Mouse (Mus musculus) bone marrow, adult 2 months (tissue): ENCODE results near the gene Eps15l1. TPM values are rescaled to one million over a fixed set of nuclear protein-coding genes. Genes with fewer than 3 reads are reported as not detected.

Source experiments
- H3K27ac ChIP-seq: fragments of 200-500 bp; 2 replicates; pipeline ENCODE4 v1.5.1; 2012; ENCODE audit warnings: low read depth, mild to moderate bottlenecking, control low read depth, inconsistent platforms, low read length; ENCODE audit not compliant: control insufficient read depth, poor library complexity, insufficient read depth
- H3K4me1 ChIP-seq: fragments of 200-500 bp; 2 replicates; pipeline ENCODE4 v1.6.1; 2011; ENCODE audit warnings: low read length; ENCODE audit not compliant: control insufficient read depth, insufficient read depth
- H3K4me3 ChIP-seq: fragments of 200-500 bp; replicated peaks from 2 replicates; pipeline ENCODE3; 2011; ENCODE audit warnings: mild to moderate bottlenecking, low read depth, low read length, control low read depth; ENCODE audit not compliant: control insufficient read depth
- CTCF ChIP-seq: fragments of 200-500 bp; IDR thresholded peaks from 2 replicates; pipeline ENCODE4 v1.5.1; 2011; ENCODE audit warnings: low read length, control low read depth; ENCODE audit not compliant: control insufficient read depth, insufficient read depth
- POLR2A ChIP-seq: fragments of 200-500 bp; IDR thresholded peaks from 2 replicates; pipeline ENCODE4 v1.6.1; 2011; ENCODE audit warnings: low read depth, mild to moderate bottlenecking, control low read depth, low read length, borderline replicate concordance; ENCODE audit not compliant: control insufficient read depth
- WGBS: fragments of 180-500 bp; shearing (Covaris S2); methylation state at CpG from one replicate; pipeline ENCODE4 v1.1.7; 2018; 5-methylcytosine and 5-hydroxymethylcytosine counted together
- polyA plus RNA-seq: library from polyadenylated mRNA; stranded (reverse); fragments of >200 nt; gene quantifications from 2 replicates; pipeline ENCODE4 v1.2.4, GENCODE M21; 2011; ENCODE audit warnings: low replicate concordance; ENCODE audit not compliant: missing spikeins, insufficient read depth, insufficient read length

Eps15l1 gene
- polyA plus RNA-seq, 1 experiment, result 46.4 TPM

DNA sequence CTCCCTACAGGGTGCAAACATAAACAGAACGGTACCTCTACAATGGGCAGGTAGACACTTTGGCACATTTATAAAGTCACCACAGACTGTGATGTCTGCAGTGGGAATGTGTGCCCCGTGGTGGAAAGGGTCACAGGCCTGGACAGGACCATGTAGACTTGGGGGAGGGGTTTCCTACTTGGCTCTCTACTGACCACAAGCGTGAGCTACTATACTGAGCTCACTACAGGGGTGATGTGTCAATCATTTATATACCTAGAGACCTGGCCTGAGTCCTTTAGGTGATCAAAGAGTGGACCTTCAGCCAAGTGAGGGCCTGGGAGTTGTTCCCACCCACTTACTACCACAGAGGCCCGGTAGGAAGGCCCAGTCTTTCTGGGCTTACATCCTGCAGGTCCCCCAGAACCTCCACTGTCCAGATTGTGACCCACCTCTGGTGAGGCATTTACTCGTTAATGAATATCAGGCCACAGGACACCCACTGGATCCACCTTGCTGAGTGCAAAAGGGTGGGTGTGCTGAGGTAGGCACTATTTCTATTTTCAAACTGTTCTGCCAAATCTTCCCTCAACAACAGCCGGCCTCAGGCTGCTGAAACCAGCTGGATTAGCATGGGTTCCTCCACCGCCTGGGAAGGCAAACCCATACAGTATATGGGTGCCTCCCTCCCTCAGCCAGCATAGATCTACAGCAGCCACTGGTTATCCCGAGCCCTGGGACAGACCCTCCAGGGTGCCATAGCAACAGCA lies 68.1 kb downstream of the Eps15l1 start:
- 83% methylated on average over 8 of the region's 8 CpGs for WGBS
- Histone ChIP-seq H3K4me1 (peaks cover 36% of the 10 kb centered on the region), H3K27ac (peak overlapping the region; percentile 86)

GRCm38 (mm10) chr8:72351405-72352005 lies 69.8 kb downstream of the Eps15l1 start:
- TF ChIP-seq CTCF (no peak), POLR2A (no peak)
- H3K27ac ChIP-seq, result peak overlapping the region; percentile 89
- peaks cover 34% of the 10 kb centered on the region for H3K4me1 ChIP-seq
- H3K4me3 ChIP-seq, result no peak overlapping the region
- WGBS, result 49% methylated on average over 7 of the region's 7 CpGs

More for the DNA sequence above, 68.1 kb downstream of the Eps15l1 start:
- TF ChIP-seq POLR2A, result no peak
- TF ChIP-seq CTCF, result no peak
- H3K4me3 ChIP-seq, result no peak overlapping the region

DNA sequence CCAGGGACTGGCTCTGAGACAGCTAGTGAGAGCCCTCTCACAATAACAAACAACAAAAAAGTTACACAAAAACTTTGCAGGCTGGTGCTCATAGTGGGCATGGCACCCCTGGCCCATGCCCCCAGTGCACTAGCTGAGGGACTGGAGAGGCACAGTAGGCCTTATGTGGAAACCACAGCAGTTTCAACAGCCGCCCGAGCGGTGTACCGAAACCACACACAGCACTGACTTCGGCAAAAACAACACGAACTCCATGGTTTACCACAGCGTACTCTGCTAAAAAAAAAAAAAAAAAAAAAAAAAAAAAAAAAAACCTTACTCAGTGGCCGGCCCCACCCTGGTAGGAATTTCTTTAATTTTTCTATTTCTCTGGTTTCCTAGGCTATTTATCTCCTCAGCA lies 70.5 kb downstream of the Eps15l1 start:
- WGBS, result 2% methylated on average over 8 of the region's 8 CpGs
- H3K4me3 ChIP-seq, result no peak overlapping the region
- TF ChIP-seq CTCF (no peak), POLR2A (peak; percentile 46; the same call in 1 of the 2 replicates)
- H3K27ac ChIP-seq, result peak overlapping the region; percentile 89
- H3K4me1 ChIP-seq, result peaks cover 30% of the 10 kb centered on the region

- peaks cover 26% of the 10 kb centered on the region for H3K4me1 ChIP-seq
- TF ChIP-seq CTCF, result no peak
- no peak for TF ChIP-seq POLR2A
- 8% methylated on average over 9 of the region's 9 CpGs for WGBS
- no peak overlapping the region for H3K4me3 ChIP-seq
- H3K27ac ChIP-seq, result peak overlapping the region; percentile 79
Measured at GRCm38 (mm10) chr8:72349838-72350237, 71.4 kb downstream of the Eps15l1 start.

DNA sequence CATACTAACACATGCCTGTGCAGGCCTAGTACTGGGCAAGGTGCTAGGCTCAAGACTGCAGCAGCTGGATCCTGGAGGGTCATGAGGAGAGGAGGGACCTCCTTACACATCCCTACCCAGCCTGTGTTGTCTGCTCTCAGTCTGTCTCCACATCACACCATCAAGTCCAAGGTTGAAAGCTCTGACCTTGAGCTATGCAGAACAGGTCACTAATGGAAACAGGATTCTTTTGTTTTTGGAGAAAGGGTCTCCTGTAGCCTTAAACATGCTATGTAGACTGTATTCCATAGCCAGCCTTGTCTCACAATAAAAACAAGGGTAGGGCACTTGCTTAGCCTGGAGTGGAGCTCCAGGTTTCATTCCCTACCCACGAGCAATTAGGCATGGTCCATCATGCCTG lies 72.3 kb downstream of the Eps15l1 start:
- TF ChIP-seq POLR2A, result no peak
- TF ChIP-seq CTCF, result no peak
- WGBS, result 93% methylated on average over 1 of the region's 1 CpGs
- H3K27ac ChIP-seq, result peak overlapping the region; percentile 79; the same call in 1 of the 2 replicates
- peaks cover 25% of the 10 kb centered on the region for H3K4me1 ChIP-seq
- no peak overlapping the region for H3K4me3 ChIP-seq

GRCm38 (mm10) chr8:72348114-72348513 lies 73.1 kb downstream of the Eps15l1 start:
- WGBS, result 72% methylated on average over 2 of the region's 2 CpGs
- Histone ChIP-seq H3K4me1 (peaks cover 19% of the 10 kb centered on the region), H3K27ac (peak overlapping the region; percentile 79), H3K4me3 (no peak overlapping the region)
- TF ChIP-seq CTCF (no peak), POLR2A (no peak)

DNA sequence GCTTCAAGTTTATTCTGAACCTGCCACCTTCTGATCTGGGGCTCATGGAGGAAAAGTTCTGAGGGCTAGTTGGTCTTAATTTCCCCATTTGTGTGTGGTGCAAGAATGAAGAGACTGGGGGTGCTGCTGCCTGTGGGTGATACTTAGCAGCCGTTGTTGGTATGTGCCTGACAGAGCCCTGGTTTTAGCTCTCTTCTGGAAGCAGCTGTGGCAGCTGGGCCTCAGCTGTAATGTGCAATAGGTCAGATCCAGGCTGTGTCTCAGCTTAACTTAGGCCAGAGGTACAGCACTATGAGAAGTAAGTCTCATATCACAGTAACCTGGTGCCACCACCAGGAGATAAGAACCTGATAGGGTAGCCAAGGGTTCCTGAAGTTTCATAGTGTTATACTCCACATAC lies 73.7 kb downstream of the Eps15l1 start:
- TF ChIP-seq CTCF (no peak), POLR2A (no peak)
- WGBS, result 28% methylated on average over 1 of the region's 1 CpGs
- Histone ChIP-seq H3K27ac (peak overlapping the region; percentile 79), H3K4me3 (no peak overlapping the region), H3K4me1 (peaks cover 15% of the 10 kb centered on the region)

DNA sequence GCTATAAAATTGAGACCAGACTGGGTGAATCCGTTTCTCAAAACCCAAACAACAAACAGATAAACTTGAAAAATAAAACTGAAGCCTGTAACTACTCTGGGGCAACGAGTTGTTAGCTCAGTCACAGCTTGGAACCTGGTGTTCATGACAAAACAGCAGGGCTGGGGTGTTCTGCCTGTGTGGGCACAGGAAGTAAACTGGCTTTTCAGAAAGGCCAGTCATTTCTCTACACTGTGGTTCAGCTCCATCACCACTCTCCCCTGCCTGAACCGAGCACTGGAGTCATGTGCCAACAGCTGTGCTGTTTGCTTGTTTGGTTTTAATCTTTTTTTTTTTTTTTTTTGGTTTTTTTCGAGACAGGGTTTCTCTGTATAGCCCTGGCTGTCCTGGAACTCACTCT lies 77.5 kb downstream of the Eps15l1 start:
- Histone ChIP-seq H3K4me3 (no peak overlapping the region), H3K4me1 (peaks cover 8% of the 10 kb centered on the region), H3K27ac (no peak overlapping the region; the same call in 1 of the 2 replicates)
- WGBS, result 58% methylated on average over 4 of the region's 4 CpGs
- TF ChIP-seq POLR2A (no peak), CTCF (no peak)
